Mouse (Mus musculus): ENCODE results near the gene Fyb2. TPM values are rescaled to one million over a fixed set of nuclear protein-coding genes. Genes with fewer than 3 reads are reported as not detected.
"Not testable (repeated sequence)": the region's sequence is repeated elsewhere in the genome, so short reads cannot be mapped to it uniquely, and the experiment has no call there.

The Fyb2 gene
- polyA plus RNA-seq, 1 experiment from 2014 or later, result not detected

DNA sequence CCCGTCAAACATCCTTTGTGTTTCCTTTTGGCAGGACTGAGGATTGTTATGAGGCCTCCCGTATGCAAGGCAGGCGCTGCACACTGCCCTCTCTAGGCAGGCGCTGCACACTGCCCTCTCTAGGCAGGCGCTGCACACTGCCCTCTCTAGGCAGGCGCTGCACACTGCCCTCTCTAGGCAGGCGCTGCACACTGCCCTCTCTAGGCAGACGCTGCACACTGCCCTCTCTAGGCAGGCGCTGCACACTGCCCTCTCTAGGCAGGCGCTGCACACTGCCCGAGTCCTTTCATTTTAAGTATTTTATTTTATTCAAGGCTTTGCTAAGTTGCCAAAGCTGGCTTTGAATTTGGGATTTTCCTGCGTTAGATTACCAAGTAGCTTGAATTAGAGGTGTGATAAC is 91.4 kb downstream of the Fyb2 start:
- not testable (repeated sequence) for H3K4me2 ChIP-seq (replicated peaks; ENCODE audit: low read depth, low read length); H3K27me3 ChIP-seq (ENCODE audit: control insufficient read depth, insufficient read depth, low read length); H3K4me1 ChIP-seq (ENCODE audit: control insufficient read depth, insufficient read depth, low read length); H3K4me3 ChIP-seq (ENCODE audit: low read depth, low read length); H3K9me3 ChIP-seq (ENCODE audit: control insufficient read depth, low read depth, low read length); H3K27ac ChIP-seq (ENCODE audit: low read length); H3K36me3 ChIP-seq (ENCODE audit: control insufficient read depth, insufficient read depth, low read length); ATAC-seq (ENCODE audit: insufficient number of reproducible peaks, insufficient read depth, low FRiP score, low read depth); H3K9ac ChIP-seq (replicated peaks; ENCODE audit: low read depth, low read length)
- WGBS, result 89% methylated on average over 12 of the region's 12 CpGs

- no peaks in the 10 kb centered on the region for H3K9me3 ChIP-seq (ENCODE audit: control insufficient read depth, low read depth, low read length)
- H3K27me3 ChIP-seq (ENCODE audit: control insufficient read depth, insufficient read depth, low read length), result no peaks in the 10 kb centered on the region
- H3K4me1 ChIP-seq (ENCODE audit: control insufficient read depth, insufficient read depth, low read length), result no peaks in the 10 kb centered on the region
- no peak overlapping the region for H3K27ac ChIP-seq (ENCODE audit: low read length)
- H3K9ac ChIP-seq (replicated peaks; ENCODE audit: low read depth, low read length), result no peak overlapping the region
- no peak for ATAC-seq (ENCODE audit: insufficient number of reproducible peaks, insufficient read depth, low FRiP score, low read depth)
- WGBS, result 87% methylated on average over 4 of the region's 4 CpGs
- no peak overlapping the region for H3K4me2 ChIP-seq (replicated peaks; ENCODE audit: low read depth, low read length)
- H3K4me3 ChIP-seq (ENCODE audit: low read depth, low read length), result no peak overlapping the region
- no peaks in the 10 kb centered on the region for H3K36me3 ChIP-seq (ENCODE audit: control insufficient read depth, insufficient read depth, low read length)
These were observed 94.2 kb downstream of the Fyb2 start for GRCm38 (mm10) chr4:105007360-105008018.

DNA sequence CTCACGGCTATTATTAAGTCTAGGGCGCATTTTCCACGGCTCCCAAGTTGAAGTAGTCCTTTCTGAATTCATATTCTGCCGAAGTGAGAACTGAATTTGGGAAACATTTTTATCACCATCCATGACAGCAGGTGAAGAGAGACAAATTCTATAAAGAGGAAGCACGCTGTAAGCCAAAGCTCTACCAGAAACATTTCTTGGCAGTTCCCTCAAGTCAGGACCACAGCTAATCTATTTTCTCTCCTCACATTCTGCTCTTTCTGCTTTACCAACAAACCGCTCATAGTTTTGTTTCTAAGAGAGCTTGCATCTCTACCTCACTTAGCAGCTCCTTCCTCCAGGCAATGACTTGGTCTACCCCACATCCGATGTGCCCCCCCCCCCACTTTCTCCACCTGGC is 100.5 kb downstream of the Fyb2 start:
- Histone ChIP-seq H3K4me2 (replicated peaks; ENCODE audit: low read depth, low read length) (no peak overlapping the region), H3K9ac (replicated peaks; ENCODE audit: low read depth, low read length) (no peak overlapping the region), H3K27me3 (ENCODE audit: control insufficient read depth, insufficient read depth, low read length) (no peaks in the 10 kb centered on the region), H3K9me3 (ENCODE audit: control insufficient read depth, low read depth, low read length) (no peaks in the 10 kb centered on the region), H3K4me1 (ENCODE audit: control insufficient read depth, insufficient read depth, low read length) (no peaks in the 10 kb centered on the region), H3K4me3 (ENCODE audit: low read depth, low read length) (no peak overlapping the region), H3K36me3 (ENCODE audit: control insufficient read depth, insufficient read depth, low read length) (no peaks in the 10 kb centered on the region), H3K27ac (ENCODE audit: low read length) (no peak overlapping the region)
- WGBS, result 91% methylated on average over 7 of the region's 7 CpGs
- no peak for ATAC-seq (ENCODE audit: insufficient number of reproducible peaks, insufficient read depth, low FRiP score, low read depth)

DNA sequence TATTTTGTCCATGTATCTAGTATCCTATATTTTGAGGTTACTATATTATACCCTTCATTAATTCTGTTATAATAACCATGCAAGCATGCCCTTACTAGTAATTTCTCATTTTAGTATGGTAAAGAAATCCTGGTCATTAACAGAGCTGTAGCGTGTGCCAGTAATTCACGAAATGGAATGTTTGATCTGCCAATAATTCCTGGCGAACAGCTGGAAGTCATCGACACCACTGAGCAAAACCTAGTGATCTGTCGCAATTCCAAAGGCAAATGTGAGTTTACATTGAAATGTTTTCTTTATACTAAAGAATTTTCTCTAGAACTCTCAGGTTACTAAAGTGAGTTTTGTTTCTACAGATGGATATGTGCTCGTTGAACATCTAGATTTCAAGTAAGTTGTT is 102.2 kb downstream of the Fyb2 start:
- WGBS, result 57% methylated on average over 6 of the region's 6 CpGs
- no peak for ATAC-seq (ENCODE audit: insufficient number of reproducible peaks, insufficient read depth, low FRiP score, low read depth)
- no peaks in the 10 kb centered on the region for H3K36me3 ChIP-seq (ENCODE audit: control insufficient read depth, insufficient read depth, low read length)

DNA sequence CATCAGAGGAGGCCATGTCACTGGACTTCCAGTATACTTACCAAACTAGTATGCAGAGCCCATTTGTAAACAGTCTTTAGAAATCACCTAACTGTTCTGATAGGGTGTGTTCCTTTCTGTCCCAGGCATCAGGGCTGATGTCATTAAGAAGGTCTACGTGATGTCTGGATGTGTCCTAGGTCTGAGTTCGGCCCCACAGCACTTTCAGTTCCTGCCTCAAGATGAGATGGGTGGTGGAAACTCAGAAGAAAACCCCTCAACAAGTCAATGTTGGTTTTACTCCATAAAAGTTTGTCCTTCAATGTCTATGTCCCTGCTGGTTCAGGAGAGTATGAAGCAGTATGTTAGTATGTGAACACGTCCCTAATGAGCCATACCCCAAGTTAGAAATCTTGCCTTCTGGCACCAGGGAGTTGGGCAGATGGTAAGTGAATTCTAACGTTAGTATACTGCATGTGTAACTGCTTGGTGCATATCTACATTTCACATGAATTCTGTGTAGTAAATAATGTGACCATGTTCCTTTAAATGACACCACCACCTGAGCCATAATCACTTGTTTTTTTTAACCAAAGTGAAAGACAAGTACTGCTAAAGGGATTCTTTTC is 102.9 kb downstream of the Fyb2 start:
- 85% methylated on average over 4 of the region's 4 CpGs for WGBS
- Histone ChIP-seq H3K4me3 (ENCODE audit: low read depth, low read length) (no peak overlapping the region), H3K27me3 (ENCODE audit: control insufficient read depth, insufficient read depth, low read length) (no peaks in the 10 kb centered on the region), H3K4me2 (replicated peaks; ENCODE audit: low read depth, low read length) (no peak overlapping the region), H3K4me1 (ENCODE audit: control insufficient read depth, insufficient read depth, low read length) (no peaks in the 10 kb centered on the region), H3K9ac (replicated peaks; ENCODE audit: low read depth, low read length) (no peak overlapping the region), H3K27ac (ENCODE audit: low read length) (no peak overlapping the region), H3K36me3 (ENCODE audit: control insufficient read depth, insufficient read depth, low read length) (no peaks in the 10 kb centered on the region), H3K9me3 (ENCODE audit: control insufficient read depth, low read depth, low read length) (no peaks in the 10 kb centered on the region)
- no peak for ATAC-seq (ENCODE audit: insufficient number of reproducible peaks, insufficient read depth, low FRiP score, low read depth)

More for the DNA sequence above, 102.2 kb downstream of the Fyb2 start:
- Histone ChIP-seq H3K27ac (ENCODE audit: low read length) (no peak overlapping the region), H3K27me3 (ENCODE audit: control insufficient read depth, insufficient read depth, low read length) (no peaks in the 10 kb centered on the region), H3K9me3 (ENCODE audit: control insufficient read depth, low read depth, low read length) (no peaks in the 10 kb centered on the region), H3K9ac (replicated peaks; ENCODE audit: low read depth, low read length) (no peak overlapping the region), H3K4me1 (ENCODE audit: control insufficient read depth, insufficient read depth, low read length) (no peaks in the 10 kb centered on the region), H3K4me3 (ENCODE audit: low read depth, low read length) (no peak overlapping the region), H3K4me2 (replicated peaks; ENCODE audit: low read depth, low read length) (no peak overlapping the region)

DNA sequence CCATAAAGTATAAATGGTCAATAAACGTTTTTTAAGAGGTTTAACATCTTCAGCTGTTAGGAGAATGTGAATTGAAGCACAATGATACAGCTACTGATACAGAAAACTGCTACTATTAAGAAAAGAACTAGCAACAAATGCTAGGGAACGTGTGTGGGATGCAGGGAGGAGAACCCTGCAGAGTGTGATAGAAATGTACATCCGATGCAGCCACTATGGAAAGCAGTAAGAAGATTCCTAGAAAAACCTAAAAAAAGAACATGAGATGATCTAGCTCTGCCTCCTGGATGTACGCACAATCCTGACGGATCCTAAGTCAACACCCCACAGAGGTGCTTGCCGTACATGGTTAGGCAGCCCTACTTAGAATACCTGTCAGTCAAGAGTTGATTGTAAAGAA is 114.0 kb downstream of the Fyb2 start:
- H3K27me3 ChIP-seq (ENCODE audit: control insufficient read depth, insufficient read depth, low read length), result no peaks in the 10 kb centered on the region
- H3K4me2 ChIP-seq (replicated peaks; ENCODE audit: low read depth, low read length), result no peak overlapping the region
- H3K9me3 ChIP-seq (ENCODE audit: control insufficient read depth, low read depth, low read length), result no peaks in the 10 kb centered on the region
- no peaks in the 10 kb centered on the region for H3K36me3 ChIP-seq (ENCODE audit: control insufficient read depth, insufficient read depth, low read length)
- no peaks in the 10 kb centered on the region for H3K4me1 ChIP-seq (ENCODE audit: control insufficient read depth, insufficient read depth, low read length)
- ATAC-seq (ENCODE audit: insufficient number of reproducible peaks, insufficient read depth, low FRiP score, low read depth), result no peak
- H3K27ac ChIP-seq (ENCODE audit: low read length), result no peak overlapping the region
- no peak overlapping the region for H3K9ac ChIP-seq (replicated peaks; ENCODE audit: low read depth, low read length)
- H3K4me3 ChIP-seq (ENCODE audit: low read depth, low read length), result no peak overlapping the region
- 65% methylated on average over 6 of the region's 6 CpGs for WGBS

- H3K9ac ChIP-seq (replicated peaks; ENCODE audit: low read depth, low read length), result no peak overlapping the region
- no peak for ATAC-seq (ENCODE audit: insufficient number of reproducible peaks, insufficient read depth, low FRiP score, low read depth)
- no peaks in the 10 kb centered on the region for H3K9me3 ChIP-seq (ENCODE audit: control insufficient read depth, low read depth, low read length)
- no peak overlapping the region for H3K27ac ChIP-seq (ENCODE audit: low read length)
- H3K4me3 ChIP-seq (ENCODE audit: low read depth, low read length), result no peak overlapping the region
- H3K27me3 ChIP-seq (ENCODE audit: control insufficient read depth, insufficient read depth, low read length), result no peaks in the 10 kb centered on the region
- no peak overlapping the region for H3K4me2 ChIP-seq (replicated peaks; ENCODE audit: low read depth, low read length)
- 58% methylated on average over 8 of the region's 8 CpGs for WGBS
- H3K36me3 ChIP-seq (ENCODE audit: control insufficient read depth, insufficient read depth, low read length), result no peaks in the 10 kb centered on the region
- no peaks in the 10 kb centered on the region for H3K4me1 ChIP-seq (ENCODE audit: control insufficient read depth, insufficient read depth, low read length)
These were observed 117.8 kb downstream of the Fyb2 start for GRCm38 (mm10) chr4:105031104-105031503.

- H3K27me3 ChIP-seq (ENCODE audit: control insufficient read depth, insufficient read depth, low read length), result no peaks in the 10 kb centered on the region
- H3K4me1 ChIP-seq (ENCODE audit: control insufficient read depth, insufficient read depth, low read length), result no peaks in the 10 kb centered on the region
- no peak overlapping the region for H3K9ac ChIP-seq (replicated peaks; ENCODE audit: low read depth, low read length)
- H3K36me3 ChIP-seq (ENCODE audit: control insufficient read depth, insufficient read depth, low read length), result no peaks in the 10 kb centered on the region
- no peak for ATAC-seq (ENCODE audit: insufficient number of reproducible peaks, insufficient read depth, low FRiP score, low read depth)
- H3K9me3 ChIP-seq (ENCODE audit: control insufficient read depth, low read depth, low read length), result no peaks in the 10 kb centered on the region
- H3K27ac ChIP-seq (ENCODE audit: low read length), result no peak overlapping the region
- H3K4me3 ChIP-seq (ENCODE audit: low read depth, low read length), result no peak overlapping the region
- no peak overlapping the region for H3K4me2 ChIP-seq (replicated peaks; ENCODE audit: low read depth, low read length)
- WGBS, result 59% methylated on average over 7 of the region's 7 CpGs
These were observed 119.9 kb downstream of the Fyb2 start for GRCm38 (mm10) chr4:105033153-105033552.

- Histone ChIP-seq H3K4me2 (replicated peaks; ENCODE audit: low read depth, low read length) (no peak overlapping the region), H3K27ac (ENCODE audit: low read length) (no peak overlapping the region), H3K36me3 (ENCODE audit: control insufficient read depth, insufficient read depth, low read length) (no peaks in the 10 kb centered on the region), H3K9me3 (ENCODE audit: control insufficient read depth, low read depth, low read length) (no peaks in the 10 kb centered on the region), H3K27me3 (ENCODE audit: control insufficient read depth, insufficient read depth, low read length) (no peaks in the 10 kb centered on the region), H3K4me3 (ENCODE audit: low read depth, low read length) (no peak overlapping the region), H3K4me1 (ENCODE audit: control insufficient read depth, insufficient read depth, low read length) (no peaks in the 10 kb centered on the region), H3K9ac (replicated peaks; ENCODE audit: low read depth, low read length) (no peak overlapping the region)
- ATAC-seq (ENCODE audit: insufficient number of reproducible peaks, insufficient read depth, low FRiP score, low read depth), result no peak
These were observed 121.0 kb downstream of the Fyb2 start for GRCm38 (mm10) chr4:105034259-105034658.

Measured in stomach, embryonic 14.5 days (tissue).